Mouse (Mus musculus) liver, embryonic 15.5 days (tissue): Measurements from ENCODE around the gene Lrrc4c. TPM values are rescaled to one million over a fixed set of nuclear protein-coding genes. Genes with fewer than 3 reads are reported as not detected.

Source experiments
- ATAC-seq: fragments of 200-750 bp; cut with Nextera tagmentation; 2 replicates; pipeline ENCODE4 v1.8.0; 2017; ENCODE audit warnings: moderate number of reproducible peaks, mild to moderate bottlenecking, moderate library complexity; ENCODE audit not compliant: insufficient read depth
- H3K27ac ChIP-seq: fragments of 300-500 bp; sonication (generic); replicated peaks from 2 replicates; pipeline ENCODE4 v1.5.1; 2015; ENCODE audit warnings: mild to moderate bottlenecking, inconsistent platforms
- H3K27me3 ChIP-seq: fragments of 300-500 bp; sonication (generic); 2 replicates; pipeline ENCODE4 v1.6.1; 2015; ENCODE audit warnings: mild to moderate bottlenecking, inconsistent platforms
- H3K36me3 ChIP-seq: fragments of 300-500 bp; sonication (generic); replicated peaks from 2 replicates; pipeline ENCODE4 v1.6.1; 2015; ENCODE audit warnings: moderate library complexity, mild to moderate bottlenecking, inconsistent platforms
- H3K4me1 ChIP-seq: fragments of 300-500 bp; sonication (generic); replicated peaks from 2 replicates; pipeline ENCODE4 v1.6.1; 2015; ENCODE audit warnings: inconsistent platforms
- H3K4me2 ChIP-seq: fragments of 300-500 bp; sonication (generic); 2 replicates; pipeline ENCODE4 v1.6.1; 2015; ENCODE audit warnings: moderate library complexity, mild to moderate bottlenecking, inconsistent platforms
- H3K4me3 ChIP-seq: fragments of 300-500 bp; sonication (generic); replicated peaks from 2 replicates; pipeline ENCODE4 v1.5.1; 2015; ENCODE audit warnings: mild to moderate bottlenecking, inconsistent platforms
- H3K9ac ChIP-seq: fragments of 300-500 bp; sonication (generic); 2 replicates; pipeline ENCODE4 v1.6.1; 2015; ENCODE audit warnings: moderate library complexity, mild to moderate bottlenecking, inconsistent platforms
- H3K9me3 ChIP-seq: fragments of 300-500 bp; sonication (generic); replicated peaks from 2 replicates; pipeline ENCODE4 v1.6.1; 2016; ENCODE audit warnings: inconsistent platforms
- WGBS: fragments of 180-500 bp; shearing (Covaris S2); methylation state at CpG from one replicate; pipeline ENCODE4 v1.1.7; 2015; ENCODE audit warnings: mixed read lengths; ENCODE audit not compliant: insufficient replicate concordance; 5-methylcytosine and 5-hydroxymethylcytosine counted together
- polyA plus RNA-seq: library from polyadenylated mRNA; unstranded; fragments of >200 nt; fragmentation: Nextera tagmentation; extraction: Ambion mirVana; gene quantifications from 2 replicates; pipeline ENCODE4 v1.2.1, GENCODE M21; 2015

The Lrrc4c gene
- polyA plus RNA-seq, 1 experiment from 2014 or later: 0.09 TPM

- WGBS: 43% methylated on average over 1 of the region's 1 CpGs
- H3K4me3 ChIP-seq: no peak overlapping the region
- no peak for ATAC-seq
- no peaks in the 10 kb centered on the region for H3K9me3 ChIP-seq
- no peaks in the 10 kb centered on the region for H3K27me3 ChIP-seq
- no peaks in the 10 kb centered on the region for H3K36me3 ChIP-seq
- no peak overlapping the region for H3K4me2 ChIP-seq
- no peaks in the 10 kb centered on the region for H3K4me1 ChIP-seq
- H3K9ac ChIP-seq: no peak overlapping the region
- no peak overlapping the region for H3K27ac ChIP-seq
Observed at GRCm38 (mm10) chr2:96337354-96337753, 19.4 kb downstream of the Lrrc4c start.

GRCm38 (mm10) chr2:96401186-96401811 is 83.3 kb downstream of the Lrrc4c start:
- 65% methylated on average over 1 of the region's 1 CpGs for WGBS
- no peak for ATAC-seq
- no peaks in the 10 kb centered on the region for H3K27me3 ChIP-seq

GRCm38 (mm10) chr2:96402514-96402913 is 84.5 kb downstream of the Lrrc4c start:
- ATAC-seq: no peak
- 44% methylated on average over 2 of the region's 2 CpGs for WGBS
- H3K27me3 ChIP-seq: no peaks in the 10 kb centered on the region
- H3K4me3 ChIP-seq: no peak overlapping the region
- H3K9me3 ChIP-seq: no peaks in the 10 kb centered on the region
- no peaks in the 10 kb centered on the region for H3K36me3 ChIP-seq
- H3K9ac ChIP-seq: no peak overlapping the region
- no peak overlapping the region for H3K4me2 ChIP-seq
- H3K27ac ChIP-seq: no peak overlapping the region
- no peaks in the 10 kb centered on the region for H3K4me1 ChIP-seq

More at GRCm38 (mm10) chr2:96401186-96401811, 83.3 kb downstream of the Lrrc4c start:
- H3K9ac ChIP-seq: no peak overlapping the region
- H3K4me2 ChIP-seq: no peak overlapping the region
- no peak overlapping the region for H3K4me3 ChIP-seq
- H3K4me1 ChIP-seq: no peaks in the 10 kb centered on the region
- H3K27ac ChIP-seq: no peak overlapping the region
- H3K9me3 ChIP-seq: no peaks in the 10 kb centered on the region
- H3K36me3 ChIP-seq: no peaks in the 10 kb centered on the region

- no peak overlapping the region for H3K4me3 ChIP-seq
- no peak overlapping the region for H3K4me2 ChIP-seq
- ATAC-seq: no peak
- H3K4me1 ChIP-seq: no peaks in the 10 kb centered on the region
- H3K9me3 ChIP-seq: no peaks in the 10 kb centered on the region
- no peak overlapping the region for H3K27ac ChIP-seq
- no peaks in the 10 kb centered on the region for H3K36me3 ChIP-seq
- H3K9ac ChIP-seq: no peak overlapping the region
- no peaks in the 10 kb centered on the region for H3K27me3 ChIP-seq
- 63% methylated on average over 8 of the region's 8 CpGs for WGBS
Observed at GRCm38 (mm10) chr2:96406856-96407255, 88.9 kb downstream of the Lrrc4c start.

- WGBS: 68% methylated on average over 1 of the region's 1 CpGs
Observed at GRCm38 (mm10) chr2:96411182-96411581, 93.2 kb downstream of the Lrrc4c start.

GRCm38 (mm10) chr2:96461566-96461965 is 143.6 kb downstream of the Lrrc4c start:
- H3K9ac ChIP-seq: no peak overlapping the region
- H3K4me3 ChIP-seq: no peak overlapping the region
- H3K27ac ChIP-seq: no peak overlapping the region
- no peaks in the 10 kb centered on the region for H3K9me3 ChIP-seq
- H3K4me1 ChIP-seq: no peaks in the 10 kb centered on the region
- no peaks in the 10 kb centered on the region for H3K27me3 ChIP-seq
- no peaks in the 10 kb centered on the region for H3K36me3 ChIP-seq
- H3K4me2 ChIP-seq: no peak overlapping the region
- ATAC-seq: no peak

More at GRCm38 (mm10) chr2:96411182-96411581, 93.2 kb downstream of the Lrrc4c start:
- no peaks in the 10 kb centered on the region for H3K9me3 ChIP-seq
- no peaks in the 10 kb centered on the region for H3K27me3 ChIP-seq
- H3K4me2 ChIP-seq: no peak overlapping the region
- no peak overlapping the region for H3K4me3 ChIP-seq
- no peak overlapping the region for H3K27ac ChIP-seq
- no peaks in the 10 kb centered on the region for H3K36me3 ChIP-seq
- no peak for ATAC-seq
- H3K9ac ChIP-seq: no peak overlapping the region
- H3K4me1 ChIP-seq: no peaks in the 10 kb centered on the region

- no peak overlapping the region for H3K4me2 ChIP-seq
- H3K27me3 ChIP-seq: no peaks in the 10 kb centered on the region
- no peak overlapping the region for H3K4me3 ChIP-seq
- H3K9ac ChIP-seq: no peak overlapping the region
- ATAC-seq: no peak
- no peaks in the 10 kb centered on the region for H3K4me1 ChIP-seq
- no peaks in the 10 kb centered on the region for H3K9me3 ChIP-seq
- no peak overlapping the region for H3K27ac ChIP-seq
- 69% methylated on average over 6 of the region's 6 CpGs for WGBS
- H3K36me3 ChIP-seq: no peaks in the 10 kb centered on the region
Observed at GRCm38 (mm10) chr2:96475674-96476073, 157.7 kb downstream of the Lrrc4c start.

GRCm38 (mm10) chr2:96499116-96499882 is 181.3 kb downstream of the Lrrc4c start:
- Histone ChIP-seq H3K27me3 (no peaks in the 10 kb centered on the region), H3K4me1 (no peaks in the 10 kb centered on the region), H3K27ac (no peak overlapping the region), H3K9me3 (no peaks in the 10 kb centered on the region), H3K4me3 (no peak overlapping the region), H3K4me2 (no peak overlapping the region), H3K9ac (no peak overlapping the region), H3K36me3 (no peaks in the 10 kb centered on the region)
- 64% methylated on average over 3 of the region's 3 CpGs for WGBS
- ATAC-seq: no peak

GRCm38 (mm10) chr2:96504140-96504539 is 186.2 kb downstream of the Lrrc4c start:
- Histone ChIP-seq H3K27ac (no peak overlapping the region), H3K9me3 (no peaks in the 10 kb centered on the region), H3K4me2 (no peak overlapping the region), H3K4me1 (no peaks in the 10 kb centered on the region), H3K9ac (no peak overlapping the region), H3K27me3 (no peaks in the 10 kb centered on the region), H3K4me3 (no peak overlapping the region), H3K36me3 (no peaks in the 10 kb centered on the region)
- WGBS: 68% methylated on average over 6 of the region's 6 CpGs
- ATAC-seq: no peak

GRCm38 (mm10) chr2:96505641-96506040 is 187.7 kb downstream of the Lrrc4c start:
- H3K4me2 ChIP-seq: no peak overlapping the region
- no peak overlapping the region for H3K4me3 ChIP-seq
- H3K36me3 ChIP-seq: no peaks in the 10 kb centered on the region
- ATAC-seq: no peak
- WGBS: 62% methylated on average over 1 of the region's 1 CpGs
- no peak overlapping the region for H3K9ac ChIP-seq
- no peaks in the 10 kb centered on the region for H3K9me3 ChIP-seq
- H3K27me3 ChIP-seq: no peaks in the 10 kb centered on the region
- no peaks in the 10 kb centered on the region for H3K4me1 ChIP-seq
- H3K27ac ChIP-seq: no peak overlapping the region

- Histone ChIP-seq H3K36me3 (no peaks in the 10 kb centered on the region), H3K9me3 (no peaks in the 10 kb centered on the region), H3K4me1 (no peaks in the 10 kb centered on the region), H3K27me3 (no peaks in the 10 kb centered on the region), H3K4me3 (no peak overlapping the region), H3K9ac (no peak overlapping the region), H3K27ac (no peak overlapping the region), H3K4me2 (no peak overlapping the region)
- ATAC-seq: no peak
- 40% methylated on average over 1 of the region's 1 CpGs for WGBS
Observed at GRCm38 (mm10) chr2:96508991-96509390, 191.0 kb downstream of the Lrrc4c start.
